In genomic region chr12:73565620-73565969, GRCm38 (mm10) we compare ENCODE assay signal across 7 mouse cellular contexts. TPM values are rescaled to one million over a fixed set of nuclear protein-coding genes. Genes with fewer than 3 reads are reported as not detected.
A peak's percentile ranks its signal among the peaks of the same experiment; 100 is the strongest.
DNase-seq lines count a peak whose midpoint lies in the region; ATAC-seq lines count a peak whose summit lies in the region.

No protein-coding gene starts in this region.

- 54% methylated on average over 11 of the region's 11 CpGs for WGBS in lung, embryonic 15.5 days
- 67% methylated on average over 11 of the region's 11 CpGs for WGBS in forebrain, embryonic 14.5 days
- 63% methylated on average over 11 of the region's 11 CpGs for WGBS in limb, embryonic 10.5 days
- 69% methylated on average over 11 of the region's 11 CpGs for WGBS in neural tube, embryonic 14.5 days

- no peak for ATAC-seq in lung, embryonic 15.5 days (ENCODE audit: borderline replicate concordance, extremely low read depth, low FRiP score, low TSS enrichment)
- ATAC-seq in forebrain, embryonic 14.5 days = peak; percentile 37; the same call in 1 of the 2 replicates
- peak; percentile 51; the same call in 1 of the 2 replicates for ATAC-seq in neural tube, embryonic 14.5 days (ENCODE audit: low read depth)

- H3K4me2 ChIP-seq in lung, embryonic 15.5 days = peak overlapping the region; percentile 61
- peak overlapping the region; percentile 61 for H3K4me2 ChIP-seq in forebrain, embryonic 14.5 days (ENCODE audit: low read length)
- peak overlapping the region; percentile 52; the same call in 1 of the 2 replicates for H3K4me2 ChIP-seq in neural tube, embryonic 14.5 days (ENCODE audit: low read depth, low read length)

- DNase-seq in lung, postnatal 10 days = no peak
- no peak for DNase-seq in forebrain, embryonic 14.5 days (ENCODE audit: low spot score)
- DNase-seq in limb, embryonic 10.5 days (ENCODE audit: low spot score) = no peak
- DNase-seq in gastrocnemius, postnatal 36 days = no peak
- no peak for DNase-seq in spleen, adult 12 weeks (ENCODE audit: low spot score)

- no peak overlapping the region for H3K9ac ChIP-seq in lung, embryonic 15.5 days
- peak overlapping the region; percentile 55 for H3K9ac ChIP-seq in forebrain, embryonic 14.5 days (ENCODE audit: low read length)
- no peak overlapping the region; the same call in 1 of the 2 replicates for H3K9ac ChIP-seq in neural tube, embryonic 14.5 days (replicated peaks; ENCODE audit: low read depth, low read length)

- no peak overlapping the region for H3K27ac ChIP-seq in lung, embryonic 15.5 days
- H3K27ac ChIP-seq in forebrain, embryonic 14.5 days (ENCODE audit: low read depth, low read length) = no peak overlapping the region
- H3K27ac ChIP-seq in limb, embryonic 10.5 days = no peak overlapping the region
- H3K27ac ChIP-seq in neural tube, embryonic 14.5 days (ENCODE audit: low read depth, low read length) = no peak overlapping the region

- no peaks in the 10 kb centered on the region for H3K9me3 ChIP-seq in lung, embryonic 15.5 days
- H3K9me3 ChIP-seq in forebrain, embryonic 14.5 days (replicated peaks; ENCODE audit: control insufficient read depth, low read length) = no peaks in the 10 kb centered on the region
- H3K9me3 ChIP-seq in limb, embryonic 10.5 days (replicated peaks) = no peaks in the 10 kb centered on the region
- no peaks in the 10 kb centered on the region for H3K9me3 ChIP-seq in neural tube, embryonic 14.5 days (ENCODE audit: control insufficient read depth, low read length)

- intact Hi-C loops in gastrocnemius, postnatal 36 days (cut with DNase I) = loop anchor here (5.0 kb wide), 1 partner anchor 122 kb away; no protein-coding TSS in a partner anchor

- H3K4me3 ChIP-seq in lung, embryonic 15.5 days = peak overlapping the region; percentile 30; the same call in 1 of the 2 replicates
- H3K4me3 ChIP-seq in forebrain, embryonic 14.5 days (ENCODE audit: low read depth, low read length) = peak overlapping the region; percentile 27
- peak overlapping the region; percentile 39 for H3K4me3 ChIP-seq in limb, embryonic 10.5 days
- no peak overlapping the region; the same call in 1 of the 2 replicates for H3K4me3 ChIP-seq in neural tube, embryonic 14.5 days (ENCODE audit: low read depth, low read length)

- 0 out of 2 replicates have a peak, but pooled peaks cover 4% of the 10 kb centered on the region for H3K4me1 ChIP-seq in lung, embryonic 15.5 days
- H3K4me1 ChIP-seq in forebrain, embryonic 14.5 days (ENCODE audit: control insufficient read depth, insufficient read depth, low read length) = no peaks in the 10 kb centered on the region
- no peaks in the 10 kb centered on the region for H3K4me1 ChIP-seq in limb, embryonic 10.5 days
- no peaks in the 10 kb centered on the region for H3K4me1 ChIP-seq in neural tube, embryonic 14.5 days (ENCODE audit: control insufficient read depth, insufficient read depth, low read length)

- H3K36me3 ChIP-seq in lung, embryonic 15.5 days = no peaks in the 10 kb centered on the region
- H3K36me3 ChIP-seq in forebrain, embryonic 14.5 days (ENCODE audit: control insufficient read depth, insufficient read depth, low read length) = no peaks in the 10 kb centered on the region
- no peaks in the 10 kb centered on the region for H3K36me3 ChIP-seq in limb, embryonic 10.5 days
- H3K36me3 ChIP-seq in neural tube, embryonic 14.5 days (ENCODE audit: control insufficient read depth, insufficient read depth, low read length) = no peaks in the 10 kb centered on the region

- H3K27me3 ChIP-seq in lung, embryonic 15.5 days = peaks cover 5% of the 10 kb centered on the region; the same call in 1 of the 2 replicates
- no peaks in the 10 kb centered on the region for H3K27me3 ChIP-seq in forebrain, embryonic 14.5 days (replicated peaks; ENCODE audit: control insufficient read depth, insufficient read depth, low read length)
- peaks cover 15% of the 10 kb centered on the region for H3K27me3 ChIP-seq in limb, embryonic 10.5 days (ENCODE audit: low read depth, poor library complexity, severe bottlenecking)
- H3K27me3 ChIP-seq in neural tube, embryonic 14.5 days (ENCODE audit: control insufficient read depth, insufficient read depth, low read length) = no peaks in the 10 kb centered on the region

RNA-seq across cellular contexts. Expression of gene Prkch, which starts 19.0 kb away (rescaled TPM):
- polyA plus RNA-seq in lung, embryonic 15.5 days (2015; fragmentation: Nextera tagmentation; extraction: Ambion mirVana) = 15.8 and 16.4 TPM in 2 replicates
- 4.7 and 6.7 TPM in 2 replicates for polyA plus RNA-seq in forebrain, embryonic 14.5 days (2014; fragmentation: Nextera tagmentation; extraction: Ambion mirVana)
- 6.4 and 7.4 TPM in 2 replicates for polyA plus RNA-seq in limb, embryonic 10.5 days (2016; fragmentation: Nextera tagmentation; extraction: Ambion mirVana)
- polyA plus RNA-seq in neural tube, embryonic 14.5 days (2014; fragmentation: Nextera tagmentation; extraction: Ambion mirVana) = 8.0 and 10.9 TPM in 2 replicates
- 1 to 10 TPM; 5.0 to 6.5 TPM for total RNA-seq in gastrocnemius, postnatal 36 days (2021)

RNA-seq across cellular contexts. Expression of gene Tmem30b, which starts 19.4 kb away (rescaled TPM):
- polyA plus RNA-seq in lung, embryonic 15.5 days (2015; fragmentation: Nextera tagmentation; extraction: Ambion mirVana) = 7.2 and 8.1 TPM in 2 replicates
- 0.11 and 0.23 TPM in 2 replicates for polyA plus RNA-seq in forebrain, embryonic 14.5 days (2014; fragmentation: Nextera tagmentation; extraction: Ambion mirVana)
- 9.1 and 15.7 TPM in 2 replicates for polyA plus RNA-seq in limb, embryonic 10.5 days (2016; fragmentation: Nextera tagmentation; extraction: Ambion mirVana)
- 0.11 TPM in 1 of 2 replicates, not detected in the other for polyA plus RNA-seq in neural tube, embryonic 14.5 days (2014; fragmentation: Nextera tagmentation; extraction: Ambion mirVana)
- under 1 TPM; 0.26 to 0.35 TPM for total RNA-seq in gastrocnemius, postnatal 36 days (2021)
